Mouse (Mus musculus) embryo, embryonic 11.5 days (tissue): ENCODE measurements around the gene Gm9745.
A peak's percentile ranks its signal among the peaks of the same experiment; 100 is the strongest.
"Not testable (repeated sequence)": the region's sequence is repeated elsewhere in the genome, so short reads cannot be mapped to it uniquely, and the experiment has no call there.

Experiments used
- DNase-seq: peaks from one replicate; pipeline ENCODE4 v3.0.0-alpha.2; 2012; ENCODE audit warnings: low read depth, low spot score

Gm9745 gene

GRCm38 (mm10) chr13:8948131-8948530 is at the start of gene Gm9745:
Gm9745 (minus strand) TSS chr13:8948231.
- not testable (repeated sequence) for DNase-seq

GRCm38 (mm10) chr13:8997221-8997620 is 49.2 kb upstream of the Gm9745 start:
- not testable (repeated sequence) for DNase-seq

- peak; percentile 93 for DNase-seq
Measured at GRCm38 (mm10) chr13:8995990-8996786, 48.2 kb upstream of the Gm9745 start, which contains the start of gene Gtpbp4. Gtpbp4 (minus strand) TSS chr13:8996083.

- DNase-seq, result peak; percentile 42
Measured at GRCm38 (mm10) chr13:8995159-8995989, 47.3 kb upstream of the Gm9745 start.

GRCm38 (mm10) chr13:8992231-8992630 is 44.2 kb upstream of the Gm9745 start:
- no peak for DNase-seq

GRCm38 (mm10) chr13:8972972-8973371 is 24.9 kb upstream of the Gm9745 start:
- no peak for DNase-seq

- DNase-seq, result no peak
Measured at GRCm38 (mm10) chr13:8972369-8972768, 24.3 kb upstream of the Gm9745 start.

- DNase-seq, result no peak
Measured at GRCm38 (mm10) chr13:8967742-8968141, 19.7 kb upstream of the Gm9745 start.

- no peak for DNase-seq
Measured at GRCm38 (mm10) chr13:8965224-8965623, 17.2 kb upstream of the Gm9745 start.

- DNase-seq, result not testable (repeated sequence)
Measured at GRCm38 (mm10) chr13:8962266-8962665, 14.2 kb upstream of the Gm9745 start.

GRCm38 (mm10) chr13:8961128-8961888 is 13.3 kb upstream of the Gm9745 start:
- DNase-seq, result not testable (repeated sequence)

GRCm38 (mm10) chr13:8959554-8959953 is 11.5 kb upstream of the Gm9745 start:
- DNase-seq, result not testable (repeated sequence)

GRCm38 (mm10) chr13:8959058-8959457 is 11.0 kb upstream of the Gm9745 start:
- not testable (repeated sequence) for DNase-seq

GRCm38 (mm10) chr13:8956873-8957272 is 8.8 kb upstream of the Gm9745 start:
- DNase-seq, result not testable (repeated sequence)

- not testable (repeated sequence) for DNase-seq
Measured at GRCm38 (mm10) chr13:8955127-8955526, 7.1 kb upstream of the Gm9745 start.

- not testable (repeated sequence) for DNase-seq
Measured at GRCm38 (mm10) chr13:8952563-8952962, 4.5 kb upstream of the Gm9745 start, which contains the start of gene Idi2. Idi2 (plus strand) TSS chr13:8952863.

- DNase-seq, result not testable (repeated sequence)
Measured at GRCm38 (mm10) chr13:8943828-8944227, 4.2 kb downstream of the Gm9745 start.

GRCm38 (mm10) chr13:8941701-8942100 is 6.3 kb downstream of the Gm9745 start:
- DNase-seq, result not testable (repeated sequence)

GRCm38 (mm10) chr13:8941110-8941509 is 6.9 kb downstream of the Gm9745 start:
- DNase-seq, result not testable (repeated sequence)

GRCm38 (mm10) chr13:8937611-8938140 is 10.4 kb downstream of the Gm9745 start:
- DNase-seq, result not testable (repeated sequence)

GRCm38 (mm10) chr13:8933499-8933898 is 14.5 kb downstream of the Gm9745 start:
- no peak for DNase-seq
